Mouse (Mus musculus) C2C12 (cell line): ENCODE data around the gene Hdac7.

Source experiments
- CEBPB ChIP-seq: IDR thresholded peaks from one replicate; pipeline ENCODE4 v1.6.1; 2011; ENCODE audit warnings: low read depth, mild to moderate bottlenecking, control low read depth, moderate library complexity
- CTCF ChIP-seq: IDR thresholded peaks from one replicate; pipeline ENCODE4 v1.5.1; 2011; ENCODE audit not compliant: control insufficient read depth, insufficient read depth, insufficient read length
- FOSL1 ChIP-seq: IDR thresholded peaks from one replicate; pipeline ENCODE4 v1.8.0; 2011; ENCODE audit warnings: mild to moderate bottlenecking, low read length; ENCODE audit not compliant: poor library complexity, insufficient read depth, severe bottlenecking
- MAX ChIP-seq: IDR thresholded peaks from one replicate; pipeline ENCODE4 v1.6.1; 2011; ENCODE audit warnings: mild to moderate bottlenecking, control low read depth
- MYOD1 ChIP-seq: IDR thresholded peaks from one replicate; pipeline ENCODE4 v1.6.1; 2011; ENCODE audit warnings: low read depth; ENCODE audit not compliant: control insufficient read depth, insufficient read length
- USF1 ChIP-seq: IDR thresholded peaks from one replicate; pipeline ENCODE4 v1.6.1; 2011; ENCODE audit warnings: low read depth, mild to moderate bottlenecking, control low read depth, moderate library complexity

GRCm38 (mm10) chr15:97887541-97888016 is 43.3 kb upstream of the Hdac7 start:
- no peak for TF ChIP-seq USF1
- no peak for TF ChIP-seq CTCF
- no peak for TF ChIP-seq FOSL1
- no peak for TF ChIP-seq MYOD1
- TF ChIP-seq MAX = no peak
- TF ChIP-seq CEBPB = no peak
